Mouse (Mus musculus) stomach, postnatal 0 days (tissue): ENCODE results near the gene Icosl.
"Not testable (repeated sequence)": the region's sequence is repeated elsewhere in the genome, so short reads cannot be mapped to it uniquely, and the experiment has no call there.

Source experiments
- CTCF ChIP-seq: IDR thresholded peaks from 2 replicates; pipeline ENCODE4 v1.5.1; 2016; ENCODE audit warnings: antibody characterized with exemption, low read depth, mild to moderate bottlenecking, moderate library complexity
- EP300 ChIP-seq: optimal IDR thresholded peaks from 2 replicates; pipeline ENCODE3; 2016; ENCODE audit warnings: antibody characterized with exemption

- not testable (repeated sequence) for TF ChIP-seq CTCF, EP300
These were observed 55.0 kb downstream of the Icosl start for GRCm38 (mm10) chr10:78124137-78124536.
